Mouse (Mus musculus): ENCODE data around the gene Asb18. TPM values are rescaled to one million over a fixed set of nuclear protein-coding genes. Genes with fewer than 3 reads are reported as not detected.

Gene Asb18
- polyA plus RNA-seq, 1 experiment from 2014 or later = 0.39 TPM

GRCm38 (mm10) chr1:89933786-89934185 is 80.7 kb downstream of the Asb18 start:
- no peak for ATAC-seq
- under 1% methylated on average over 21 of the region's 21 CpGs for WGBS
- no peaks in the 10 kb centered on the region for H3K36me3 ChIP-seq (ENCODE audit: control insufficient read depth, insufficient read depth, low read length)

GRCm38 (mm10) chr1:89933028-89933427 is 81.4 kb downstream of the Asb18 start:
- ATAC-seq = no peak
- H3K36me3 ChIP-seq (ENCODE audit: control insufficient read depth, insufficient read depth, low read length) = no peaks in the 10 kb centered on the region
- WGBS = 4% methylated on average over 6 of the region's 6 CpGs
- H3K9me3 ChIP-seq (replicated peaks; ENCODE audit: control insufficient read depth, low read length, poor library complexity, severe bottlenecking) = no peaks in the 10 kb centered on the region
- H3K9ac ChIP-seq (ENCODE audit: low read depth, low read length) = no peak overlapping the region
- H3K4me3 ChIP-seq (ENCODE audit: low read depth, low read length) = no peak overlapping the region
- H3K4me1 ChIP-seq (ENCODE audit: control insufficient read depth, insufficient read depth, low read length) = peaks cover 14% of the 10 kb centered on the region
- H3K27ac ChIP-seq (ENCODE audit: low read length) = no peak overlapping the region
- peaks cover 56% of the 10 kb centered on the region for H3K27me3 ChIP-seq (ENCODE audit: control insufficient read depth, insufficient read depth, low read depth, low read length)
- no peak overlapping the region for H3K4me2 ChIP-seq (ENCODE audit: low read length)

More at GRCm38 (mm10) chr1:89933786-89934185, 80.7 kb downstream of the Asb18 start:
- Histone ChIP-seq H3K4me1 (ENCODE audit: control insufficient read depth, insufficient read depth, low read length) (peaks cover 14% of the 10 kb centered on the region), H3K9ac (ENCODE audit: low read depth, low read length) (no peak overlapping the region), H3K4me3 (ENCODE audit: low read depth, low read length) (no peak overlapping the region), H3K27ac (ENCODE audit: low read length) (no peak overlapping the region), H3K9me3 (replicated peaks; ENCODE audit: control insufficient read depth, low read length, poor library complexity, severe bottlenecking) (no peaks in the 10 kb centered on the region), H3K4me2 (ENCODE audit: low read length) (peak overlapping the region; percentile 8; the same call in 1 of the 2 replicates), H3K27me3 (ENCODE audit: control insufficient read depth, insufficient read depth, low read depth, low read length) (peaks cover 56% of the 10 kb centered on the region)

GRCm38 (mm10) chr1:89932616-89933015 is 81.8 kb downstream of the Asb18 start:
- Histone ChIP-seq H3K9ac (ENCODE audit: low read depth, low read length) (no peak overlapping the region), H3K4me1 (ENCODE audit: control insufficient read depth, insufficient read depth, low read length) (peaks cover 14% of the 10 kb centered on the region), H3K36me3 (ENCODE audit: control insufficient read depth, insufficient read depth, low read length) (no peaks in the 10 kb centered on the region), H3K4me2 (ENCODE audit: low read length) (no peak overlapping the region), H3K27ac (ENCODE audit: low read length) (no peak overlapping the region), H3K9me3 (replicated peaks; ENCODE audit: control insufficient read depth, low read length, poor library complexity, severe bottlenecking) (no peaks in the 10 kb centered on the region), H3K4me3 (ENCODE audit: low read depth, low read length) (no peak overlapping the region), H3K27me3 (ENCODE audit: control insufficient read depth, insufficient read depth, low read depth, low read length) (peaks cover 56% of the 10 kb centered on the region)
- WGBS = 1% methylated on average over 16 of the region's 16 CpGs
- ATAC-seq = no peak

GRCm38 (mm10) chr1:89932021-89932423 is 82.4 kb downstream of the Asb18 start:
- Histone ChIP-seq H3K9me3 (replicated peaks; ENCODE audit: control insufficient read depth, low read length, poor library complexity, severe bottlenecking) (no peaks in the 10 kb centered on the region), H3K27ac (ENCODE audit: low read length) (no peak overlapping the region), H3K4me1 (ENCODE audit: control insufficient read depth, insufficient read depth, low read length) (peaks cover 14% of the 10 kb centered on the region), H3K4me3 (ENCODE audit: low read depth, low read length) (peak overlapping the region; percentile 38; the same call in 1 of the 2 replicates), H3K9ac (ENCODE audit: low read depth, low read length) (no peak overlapping the region), H3K36me3 (ENCODE audit: control insufficient read depth, insufficient read depth, low read length) (no peaks in the 10 kb centered on the region), H3K4me2 (ENCODE audit: low read length) (peak overlapping the region; percentile 50), H3K27me3 (ENCODE audit: control insufficient read depth, insufficient read depth, low read depth, low read length) (peaks cover 50% of the 10 kb centered on the region)
- WGBS = under 1% methylated on average over 19 of the region's 19 CpGs
- no peak for ATAC-seq

- peak; percentile 51; the same call in 1 of the 2 replicates for ATAC-seq
- no peaks in the 10 kb centered on the region for H3K9me3 ChIP-seq (replicated peaks; ENCODE audit: control insufficient read depth, low read length, poor library complexity, severe bottlenecking)
- WGBS = under 1% methylated on average over 33 of the region's 33 CpGs
- peak within 1 kb of the TSS; percentile 42 for H3K9ac ChIP-seq (ENCODE audit: low read depth, low read length)
- peaks cover 14% of the 10 kb centered on the region for H3K4me1 ChIP-seq (ENCODE audit: control insufficient read depth, insufficient read depth, low read length)
- H3K4me3 ChIP-seq (ENCODE audit: low read depth, low read length) = peak within 1 kb of the TSS; percentile 38
- peaks cover 46% of the 10 kb centered on the region for H3K27me3 ChIP-seq (ENCODE audit: control insufficient read depth, insufficient read depth, low read depth, low read length)
- H3K27ac ChIP-seq (ENCODE audit: low read length) = peak within 1 kb of the TSS; percentile 39
- no peaks in the 10 kb centered on the region for H3K36me3 ChIP-seq (ENCODE audit: control insufficient read depth, insufficient read depth, low read length)
- H3K4me2 ChIP-seq (ENCODE audit: low read length) = peak within 1 kb of the TSS; percentile 50
Observed at GRCm38 (mm10) chr1:89931120-89931519, 83.3 kb downstream of the Asb18 start, which contains the start of gene Gbx2. Gbx2 (minus strand) TSS chr1:89931179.

GRCm38 (mm10) chr1:89930551-89930950 is 83.9 kb downstream of the Asb18 start:
- Histone ChIP-seq H3K9ac (ENCODE audit: low read depth, low read length) (peak overlapping the region; percentile 42), H3K27ac (ENCODE audit: low read length) (peak overlapping the region; percentile 39), H3K27me3 (ENCODE audit: control insufficient read depth, insufficient read depth, low read depth, low read length) (peaks cover 44% of the 10 kb centered on the region), H3K9me3 (replicated peaks; ENCODE audit: control insufficient read depth, low read length, poor library complexity, severe bottlenecking) (no peaks in the 10 kb centered on the region), H3K4me3 (ENCODE audit: low read depth, low read length) (peak overlapping the region; percentile 38), H3K4me2 (ENCODE audit: low read length) (peak overlapping the region; percentile 50), H3K36me3 (ENCODE audit: control insufficient read depth, insufficient read depth, low read length) (no peaks in the 10 kb centered on the region), H3K4me1 (ENCODE audit: control insufficient read depth, insufficient read depth, low read length) (peaks cover 11% of the 10 kb centered on the region)
- under 1% methylated on average over 42 of the region's 45 CpGs for whole genome bisulfite sequencing
- ATAC-seq = no peak

- ATAC-seq = 0 out of 2 replicates have a peak, but pooled peaks have one; percentile 26
- Histone ChIP-seq H3K9ac (ENCODE audit: low read depth, low read length) (peak overlapping the region; percentile 42), H3K36me3 (ENCODE audit: control insufficient read depth, insufficient read depth, low read length) (no peaks in the 10 kb centered on the region), H3K4me3 (ENCODE audit: low read depth, low read length) (peak overlapping the region; percentile 38), H3K9me3 (replicated peaks; ENCODE audit: control insufficient read depth, low read length, poor library complexity, severe bottlenecking) (no peaks in the 10 kb centered on the region), H3K4me2 (ENCODE audit: low read length) (peak overlapping the region; percentile 50), H3K27ac (ENCODE audit: low read length) (peak overlapping the region; percentile 39), H3K27me3 (ENCODE audit: control insufficient read depth, insufficient read depth, low read depth, low read length) (peaks cover 46% of the 10 kb centered on the region), H3K4me1 (ENCODE audit: control insufficient read depth, insufficient read depth, low read length) (peaks cover 11% of the 10 kb centered on the region)
- under 1% methylated on average over 49 of the region's 55 CpGs for WGBS
Observed at GRCm38 (mm10) chr1:89929721-89930505, 84.6 kb downstream of the Asb18 start.

GRCm38 (mm10) chr1:89929181-89929580 is 85.3 kb downstream of the Asb18 start:
- Histone ChIP-seq H3K27me3 (ENCODE audit: control insufficient read depth, insufficient read depth, low read depth, low read length) (peaks cover 53% of the 10 kb centered on the region), H3K36me3 (ENCODE audit: control insufficient read depth, insufficient read depth, low read length) (no peaks in the 10 kb centered on the region), H3K4me1 (ENCODE audit: control insufficient read depth, insufficient read depth, low read length) (peaks cover 11% of the 10 kb centered on the region), H3K4me2 (ENCODE audit: low read length) (0 out of 2 replicates have a peak overlapping the region, but pooled peaks have one; percentile 2), H3K9ac (ENCODE audit: low read depth, low read length) (peak overlapping the region; percentile 28; the same call in 1 of the 2 replicates), H3K4me3 (ENCODE audit: low read depth, low read length) (peak overlapping the region; percentile 23; the same call in 1 of the 2 replicates), H3K9me3 (replicated peaks; ENCODE audit: control insufficient read depth, low read length, poor library complexity, severe bottlenecking) (no peaks in the 10 kb centered on the region), H3K27ac (ENCODE audit: low read length) (0 out of 2 replicates have a peak overlapping the region, but pooled peaks have one; percentile 40)
- ATAC-seq = no peak
- 1% methylated on average over 6 of the region's 6 CpGs for WGBS

GRCm38 (mm10) chr1:89928676-89929075 is 85.8 kb downstream of the Asb18 start:
- Histone ChIP-seq H3K9me3 (replicated peaks; ENCODE audit: control insufficient read depth, low read length, poor library complexity, severe bottlenecking) (no peaks in the 10 kb centered on the region), H3K4me2 (ENCODE audit: low read length) (no peak overlapping the region; the same call in 1 of the 2 replicates), H3K27ac (ENCODE audit: low read length) (0 out of 2 replicates have a peak overlapping the region, but pooled peaks have one; percentile 40), H3K36me3 (ENCODE audit: control insufficient read depth, insufficient read depth, low read length) (no peaks in the 10 kb centered on the region), H3K4me3 (ENCODE audit: low read depth, low read length) (peak overlapping the region; percentile 23; the same call in 1 of the 2 replicates), H3K9ac (ENCODE audit: low read depth, low read length) (peak overlapping the region; percentile 28; the same call in 1 of the 2 replicates), H3K4me1 (ENCODE audit: control insufficient read depth, insufficient read depth, low read length) (peaks cover 11% of the 10 kb centered on the region), H3K27me3 (ENCODE audit: control insufficient read depth, insufficient read depth, low read depth, low read length) (peaks cover 55% of the 10 kb centered on the region)
- 2% methylated on average over 25 of the region's 25 CpGs for WGBS
- ATAC-seq = no peak
